Mouse (Mus musculus) bone marrow macrophage, adult 2 months (primary cell): Measurements from ENCODE around the gene Ttpal. TPM values are rescaled to one million over a fixed set of nuclear protein-coding genes. Genes with fewer than 3 reads are reported as not detected.

Experiments used
- H3K27ac ChIP-seq: 2 replicates; pipeline ENCODE4 v1.5.1; 2012; ENCODE audit warnings: low read depth, low read length; ENCODE audit not compliant: insufficient read depth
- H3K4me1 ChIP-seq: 2 replicates; pipeline ENCODE4 v1.6.1; 2012; ENCODE audit warnings: low read length; ENCODE audit not compliant: control insufficient read depth, insufficient read depth
- H3K4me3 ChIP-seq: 2 replicates; pipeline ENCODE4 v1.5.1; 2012; ENCODE audit warnings: mild to moderate bottlenecking, low read length, moderate library complexity; ENCODE audit not compliant: insufficient read depth
- CTCF ChIP-seq: IDR thresholded peaks from 2 replicates; pipeline ENCODE4 v1.5.1; 2012; ENCODE audit warnings: low read depth, mild to moderate bottlenecking, low read length, moderate library complexity
- POLR2A ChIP-seq: IDR thresholded peaks from 2 replicates; pipeline ENCODE4 v1.6.1; 2012; ENCODE audit warnings: mild to moderate bottlenecking, low read depth, low read length, borderline replicate concordance
- polyA plus RNA-seq: library from polyadenylated mRNA; stranded (reverse); fragments of >200 nt; gene quantifications from 2 replicates; pipeline ENCODE4 v1.2.4, GENCODE M21; 2012; ENCODE audit not compliant: missing spikeins, insufficient read depth, insufficient read length

Ttpal gene
- polyA plus RNA-seq: 8.5 and 13.2 TPM in 2 replicates

- H3K4me1 ChIP-seq: peaks cover 7% of the 10 kb centered on the region
- peak within 1 kb of the TSS; percentile 63 for H3K27ac ChIP-seq
- peak; percentile 29; the same call in 1 of the 2 replicates for TF ChIP-seq CTCF
- no peak; the same call in 1 of the 2 replicates for TF ChIP-seq POLR2A
- peak within 1 kb of the TSS; percentile 78 for H3K4me3 ChIP-seq
These were observed at the start of gene Ttpal for GRCm38 (mm10) chr2:163602101-163602971. Ttpal (plus strand) TSS chr2:163602314.

GRCm38 (mm10) chr2:163552518-163552929 is 49.6 kb upstream of the Ttpal start:
- Histone ChIP-seq H3K27ac (no peak overlapping the region), H3K4me3 (no peak overlapping the region), H3K4me1 (peaks cover 6% of the 10 kb centered on the region)
- no peak for TF ChIP-seq CTCF

GRCm38 (mm10) chr2:163554425-163554982 is 47.6 kb upstream of the Ttpal start:
- Histone ChIP-seq H3K4me1 (peaks cover 6% of the 10 kb centered on the region), H3K4me3 (no peak overlapping the region), H3K27ac (no peak overlapping the region)
- TF ChIP-seq CTCF (no peak), POLR2A (no peak)

- Histone ChIP-seq H3K4me3 (no peak overlapping the region), H3K4me1 (peaks cover 6% of the 10 kb centered on the region), H3K27ac (no peak overlapping the region)
- TF ChIP-seq CTCF (no peak), POLR2A (no peak)
These were observed 47.1 kb upstream of the Ttpal start for GRCm38 (mm10) chr2:163554996-163555395.

- TF ChIP-seq POLR2A: no peak
- TF ChIP-seq CTCF: no peak
- no peak overlapping the region for H3K27ac ChIP-seq
- no peak overlapping the region for H3K4me3 ChIP-seq
- H3K4me1 ChIP-seq: peaks cover 6% of the 10 kb centered on the region
These were observed 46.7 kb upstream of the Ttpal start for GRCm38 (mm10) chr2:163555417-163555816.

- TF ChIP-seq CTCF: no peak
- no peak for TF ChIP-seq POLR2A
- H3K4me1 ChIP-seq: peaks cover 6% of the 10 kb centered on the region
- no peak overlapping the region for H3K27ac ChIP-seq
- H3K4me3 ChIP-seq: no peak overlapping the region
These were observed 43.6 kb upstream of the Ttpal start for GRCm38 (mm10) chr2:163558548-163558947.

- peaks cover 6% of the 10 kb centered on the region for H3K4me1 ChIP-seq
- no peak overlapping the region for H3K4me3 ChIP-seq
- no peak overlapping the region for H3K27ac ChIP-seq
- TF ChIP-seq POLR2A: no peak
- TF ChIP-seq CTCF: no peak
These were observed 42.9 kb upstream of the Ttpal start for GRCm38 (mm10) chr2:163559236-163559635.

- Histone ChIP-seq H3K4me1 (peaks cover 6% of the 10 kb centered on the region), H3K4me3 (no peak overlapping the region), H3K27ac (no peak overlapping the region)
- TF ChIP-seq POLR2A (no peak), CTCF (no peak)
These were observed 41.9 kb upstream of the Ttpal start for GRCm38 (mm10) chr2:163560247-163560646.

GRCm38 (mm10) chr2:163561258-163561948 is 40.7 kb upstream of the Ttpal start:
- Histone ChIP-seq H3K4me3 (no peak overlapping the region), H3K4me1 (peaks cover 6% of the 10 kb centered on the region), H3K27ac (no peak overlapping the region)
- TF ChIP-seq CTCF (no peak), POLR2A (no peak)

- H3K4me3 ChIP-seq: no peak overlapping the region
- no peak overlapping the region for H3K27ac ChIP-seq
- H3K4me1 ChIP-seq: no peaks in the 10 kb centered on the region
- TF ChIP-seq POLR2A (no peak), CTCF (no peak)
These were observed 37.5 kb upstream of the Ttpal start for GRCm38 (mm10) chr2:163564646-163565045.
